Comparison of ENCODE assay signal across 8 mouse cellular contexts in genomic region chr8:95080381-95081341, GRCm38 (mm10). TPM values are rescaled to one million over a fixed set of nuclear protein-coding genes. Genes with fewer than 3 reads are reported as not detected.
DNase-seq lines count a peak whose midpoint lies in the region; ATAC-seq lines count a peak whose summit lies in the region.

Gene Katnb1, plus strand, starts transcription at chr8:95081186.

- H3K4me2 ChIP-seq in hindbrain, embryonic 14.5 days (replicated peaks): peak within 1 kb of the TSS; percentile 90

- ATAC-seq in hindbrain, embryonic 14.5 days (ENCODE audit: low FRiP score): peak; percentile 98

- under 1% methylated on average over 47 of the region's 47 CpGs for WGBS in hindbrain, embryonic 14.5 days

- H3K27ac ChIP-seq in hindbrain, embryonic 14.5 days: peak within 1 kb of the TSS; percentile 69

- H3K9me3 ChIP-seq in hindbrain, embryonic 14.5 days (ENCODE audit: control insufficient read depth, low read length): no peaks in the 10 kb centered on the region

- DNase-seq in R1 (ENCODE audit: low read depth, low spot score): peak; percentile 100
- DNase-seq in cerebellum, postnatal 25 days: peak; percentile 97 to 98
- peak; percentile 95 to 98 for DNase-seq in frontal cortex, postnatal 25 days (ENCODE audit: low spot score in 2 of 2)
- peak; percentile 99 for DNase-seq in hindbrain, embryonic 14.5 days (ENCODE audit: low spot score)
- peak; percentile 99 for DNase-seq in layer of hippocampus, postnatal 36 days
- DNase-seq in lung, postnatal 36 days: peak; percentile 100
- DNase-seq in retina, postnatal 1 day: peak; percentile 100
- peak; percentile 88 to 98 for DNase-seq in urinary bladder, adult 18-20 months (ENCODE audit: low spot score in 2 of 2)

- peaks cover 14% of the 10 kb centered on the region for H3K4me1 ChIP-seq in hindbrain, embryonic 14.5 days (replicated peaks; ENCODE audit: control insufficient read depth, insufficient read depth, low read length)

- H3K9ac ChIP-seq in hindbrain, embryonic 14.5 days: peak within 1 kb of the TSS; percentile 84

- peak within 1 kb of the TSS; percentile 79 for H3K4me3 ChIP-seq in hindbrain, embryonic 14.5 days (replicated peaks; ENCODE audit: low read length)

- no peaks in the 10 kb centered on the region for H3K27me3 ChIP-seq in hindbrain, embryonic 14.5 days (ENCODE audit: control insufficient read depth, insufficient read depth, low read length)

- peaks cover 22% of the 10 kb centered on the region for H3K36me3 ChIP-seq in hindbrain, embryonic 14.5 days (replicated peaks; ENCODE audit: control insufficient read depth, insufficient read depth)

RNA-seq across cellular contexts. Expression of gene Katnb1, which starts in this region (rescaled TPM):
- polyA plus RNA-seq in hindbrain, embryonic 14.5 days (2014; fragmentation: Nextera tagmentation; extraction: Ambion mirVana): 36.6 and 39.2 TPM in 2 replicates
- total RNA-seq in layer of hippocampus, postnatal 36 days (2021): 10 to 100 TPM; 36.0 to 40.4 TPM

Comparison
In these comparisons a context has a peak if more than half of its experiments do, and no peak if none do; other contexts are left out.
1. Peak in every context shown above with its lines: DNase-seq, ATAC-seq, H3K4me3 ChIP-seq and H3K27ac ChIP-seq.